Mouse (Mus musculus): ENCODE data around the gene 3110009E18Rik. TPM values are rescaled to one million over a fixed set of nuclear protein-coding genes. Genes with fewer than 3 reads are reported as not detected.

The 3110009E18Rik gene
- total RNA-seq, 2 experiments from 2014 or later, result 4.5 to 12.2 TPM

DNA sequence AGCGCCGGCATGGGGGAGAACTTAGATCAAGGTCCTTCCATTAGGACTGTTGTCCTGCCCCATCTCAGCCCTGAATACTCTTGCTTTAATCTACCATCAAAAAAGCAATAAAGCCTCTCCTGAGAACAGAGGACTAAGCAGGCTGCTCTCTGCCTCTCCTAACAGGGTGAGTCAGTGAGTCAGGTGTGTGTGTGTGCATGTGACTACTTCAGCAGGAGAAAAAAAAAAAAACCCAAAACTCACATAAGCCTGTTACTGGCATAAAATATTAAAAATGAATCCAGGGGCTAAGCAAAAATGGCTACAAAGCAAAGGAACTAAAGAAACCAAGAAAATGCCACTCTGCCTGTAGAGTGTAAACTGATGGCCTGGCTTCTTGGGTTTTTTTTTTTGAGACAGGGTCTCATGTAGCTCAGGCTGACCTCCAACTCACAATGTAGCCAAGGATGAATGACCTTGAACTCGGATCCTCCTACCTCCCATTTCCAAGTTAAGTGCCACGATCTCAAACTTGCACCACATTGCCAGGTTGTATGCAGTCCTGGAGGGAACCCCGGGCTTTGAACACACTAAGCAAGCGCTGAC is 114.7 kb downstream of the 3110009E18Rik start:
- no peak for ATAC-seq (replicated peaks; ENCODE audit: poor library complexity, severe bottlenecking)

DNA sequence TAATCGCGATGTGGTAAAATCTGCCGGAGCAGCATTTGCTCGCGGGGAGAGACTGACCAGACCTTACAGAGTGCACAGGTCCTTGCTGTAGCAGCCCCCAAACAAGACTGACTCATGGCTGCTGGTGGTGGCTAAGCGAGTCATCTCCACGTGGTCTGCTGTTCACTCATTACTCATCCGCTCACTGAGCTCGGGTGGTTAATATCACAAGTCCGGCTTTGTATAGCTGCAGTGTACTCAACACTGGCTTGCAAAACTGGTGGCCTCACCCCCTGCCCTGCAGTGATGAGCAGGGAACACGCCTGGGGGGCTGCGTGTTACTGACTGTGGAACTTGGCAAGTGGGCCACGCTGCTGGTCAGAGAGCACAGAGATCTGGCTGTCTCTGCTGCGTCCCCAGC is 115.4 kb downstream of the 3110009E18Rik start:
- ATAC-seq (replicated peaks; ENCODE audit: poor library complexity, severe bottlenecking), result no peak

DNA sequence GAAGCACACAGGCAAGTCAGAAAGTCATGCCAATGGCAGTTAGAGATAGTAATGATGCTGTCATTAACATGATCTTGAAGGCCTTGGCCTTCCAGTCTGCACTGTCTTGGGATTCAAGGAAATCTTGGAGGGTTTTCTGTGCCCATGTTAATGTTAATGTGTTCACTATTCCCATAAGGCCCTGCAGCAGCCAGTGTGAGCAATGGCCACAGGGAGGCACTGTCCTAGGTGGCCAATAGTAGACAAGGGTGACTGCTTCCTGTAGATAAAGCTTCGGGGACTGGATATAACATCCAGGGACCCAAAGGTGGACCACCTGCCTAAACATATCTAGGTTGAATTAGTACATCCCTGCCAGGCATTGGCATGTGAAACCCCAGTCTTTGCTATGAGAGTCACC is 116.1 kb downstream of the 3110009E18Rik start:
- ATAC-seq (replicated peaks; ENCODE audit: poor library complexity, severe bottlenecking), result no peak

Other genes with a start within 250 kb of the 3110009E18Rik start
- gene Tmem177, start 208.0 kb upstream of the 3110009E18Rik start, total RNA-seq (2014; fragmentation: Nextera tagmentation), result 4.6 and 5.6 TPM in 2 replicates
- 5.1 and 5.4 TPM in 2 replicates for gene Tmem177, start 208.0 kb upstream of the 3110009E18Rik start, total RNA-seq (2017)
- gene Cfap221, start 124.0 kb upstream of the 3110009E18Rik start, total RNA-seq (2014; fragmentation: Nextera tagmentation), result not detected in 2 replicates
- gene Cfap221, start 124.0 kb upstream of the 3110009E18Rik start, total RNA-seq (2017), result not detected in 2 replicates
- not detected in 2 replicates for gene Sctr, start 114.3 kb upstream of the 3110009E18Rik start, total RNA-seq (2014; fragmentation: Nextera tagmentation)
- gene Sctr, start 114.3 kb upstream of the 3110009E18Rik start, total RNA-seq (2017), result not detected in 2 replicates
- gene Tmem37, start 47.1 kb upstream of the 3110009E18Rik start, total RNA-seq (2014; fragmentation: Nextera tagmentation), result 1.3 TPM in 1 of 2 replicates, not detected in the other
- 0.65 TPM in 1 of 2 replicates, not detected in the other for gene Tmem37, start 47.1 kb upstream of the 3110009E18Rik start, total RNA-seq (2017)
- gene Dbi, start 109 bp upstream of the 3110009E18Rik start, total RNA-seq (2014; fragmentation: Nextera tagmentation), result 410 and 536 TPM in 2 replicates
- gene Dbi, start 109 bp upstream of the 3110009E18Rik start, total RNA-seq (2017), result 307 and 413 TPM in 2 replicates
- gene Steap3, start 151.5 kb downstream of the 3110009E18Rik start, total RNA-seq (2014; fragmentation: Nextera tagmentation), result 19.1 and 26.6 TPM in 2 replicates
- gene Steap3, start 151.5 kb downstream of the 3110009E18Rik start, total RNA-seq (2017), result 4.8 and 6.2 TPM in 2 replicates
- gene C1ql2, start 219.4 kb downstream of the 3110009E18Rik start, total RNA-seq (2014; fragmentation: Nextera tagmentation), result not detected in 2 replicates
- not detected in 2 replicates for gene C1ql2, start 219.4 kb downstream of the 3110009E18Rik start, total RNA-seq (2017)